Mouse (Mus musculus): ENCODE measurements around the gene Il17re. TPM values are rescaled to one million over a fixed set of nuclear protein-coding genes. Genes with fewer than 3 reads are reported as not detected.

The Il17re gene
- total and polyA plus RNA-seq, 3 experiments = 0.55 to 1.9 (median 1.1) TPM

DNA sequence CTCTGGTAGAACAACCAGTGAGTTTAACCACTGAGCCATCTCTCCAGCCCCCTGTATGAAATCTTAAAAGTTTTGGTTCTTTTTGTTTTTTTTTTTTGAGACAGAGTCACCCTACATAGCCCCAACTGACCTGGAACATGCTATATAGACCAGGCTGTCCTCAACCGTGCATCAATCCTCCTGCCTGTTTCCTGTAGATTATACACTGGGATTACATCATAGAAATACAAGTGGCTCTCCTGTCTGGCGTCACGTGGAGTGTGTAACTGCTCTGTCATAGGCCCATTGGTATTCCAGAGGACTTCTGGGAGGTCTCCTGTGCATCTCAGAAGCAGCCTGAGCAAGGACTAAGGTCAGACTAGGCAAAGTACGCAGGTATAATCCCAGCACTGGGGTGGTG is 35.3 kb upstream of the Il17re start:
- TF ChIP-seq CTCF (IDR thresholded peaks at IDR 0.05) = no peak
- TF ChIP-seq POLR2A (IDR thresholded peaks at IDR 0.05; ENCODE audit: insufficient read depth, low read depth, low read length) = no peak
- no peak for TF ChIP-seq EP300 (IDR thresholded peaks at IDR 0.05; ENCODE audit: insufficient read depth, low read depth, low read length)
- H3K9ac ChIP-seq (ENCODE audit: low read depth, low read length) = no peak overlapping the region
- H3K79me2 ChIP-seq (replicated peaks; ENCODE audit: control insufficient read depth, insufficient read depth, low read length) = no peaks in the 10 kb centered on the region
- H3K27ac ChIP-seq = no peak overlapping the region
- no peaks in the 10 kb centered on the region for H3K27me3 ChIP-seq (ENCODE audit: control insufficient read depth, insufficient read depth, low read length)
- WGBS = 38% methylated on average over 4 of the region's 4 CpGs
- H3K4me1 ChIP-seq (ENCODE audit: control insufficient read depth, insufficient read depth, low read length) = peaks cover 3% of the 10 kb centered on the region; the same call in 1 of the 2 replicates
- no peaks in the 10 kb centered on the region for H3K36me3 ChIP-seq (ENCODE audit: control insufficient read depth, insufficient read depth, low read length)
- no peak for DNase-seq
- H3K4me3 ChIP-seq = no peak overlapping the region
- intact Hi-C loops (cut with DNase I) = loop anchor here (5.0 kb wide), 1 partner anchor 251 kb away; no protein-coding TSS in a partner anchor

DNA sequence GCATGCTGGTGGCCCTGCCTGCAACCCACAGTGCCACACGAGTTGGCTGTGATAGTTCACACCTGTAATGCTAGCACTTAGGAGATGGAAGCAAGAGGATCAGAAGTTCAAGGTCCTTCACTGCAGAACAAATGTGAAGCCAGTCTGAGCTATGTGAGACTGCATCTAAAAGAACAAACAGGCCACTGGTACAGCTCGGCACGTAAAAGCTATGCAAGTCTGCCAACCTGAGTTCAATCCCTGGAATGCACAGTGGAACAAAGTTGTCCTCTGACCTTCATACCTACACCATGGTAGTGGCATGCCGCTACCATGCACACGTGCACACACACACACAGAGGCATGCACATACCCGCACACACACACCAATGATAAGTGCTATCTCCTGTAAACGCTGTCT is 34.1 kb upstream of the Il17re start:
- Histone ChIP-seq H3K79me2 (replicated peaks; ENCODE audit: control insufficient read depth, insufficient read depth, low read length) (no peaks in the 10 kb centered on the region), H3K27me3 (ENCODE audit: control insufficient read depth, insufficient read depth, low read length) (no peaks in the 10 kb centered on the region), H3K4me1 (ENCODE audit: control insufficient read depth, insufficient read depth, low read length) (no peaks in the 10 kb centered on the region), H3K9ac (ENCODE audit: low read depth, low read length) (no peak overlapping the region), H3K36me3 (ENCODE audit: control insufficient read depth, insufficient read depth, low read length) (no peaks in the 10 kb centered on the region), H3K4me3 (no peak overlapping the region), H3K27ac (no peak overlapping the region)
- intact Hi-C loops (cut with DNase I) = loop anchor here (5.0 kb wide), 1 partner anchor 252 kb away; no protein-coding TSS in a partner anchor
- 79% methylated on average over 7 of the region's 7 CpGs for WGBS
- TF ChIP-seq POLR2A (IDR thresholded peaks at IDR 0.05; ENCODE audit: insufficient read depth, low read depth, low read length) = no peak
- TF ChIP-seq CTCF (IDR thresholded peaks at IDR 0.05) = peak; percentile 48
- no peak for TF ChIP-seq EP300 (IDR thresholded peaks at IDR 0.05; ENCODE audit: insufficient read depth, low read depth, low read length)
- DNase-seq = no peak

DNA sequence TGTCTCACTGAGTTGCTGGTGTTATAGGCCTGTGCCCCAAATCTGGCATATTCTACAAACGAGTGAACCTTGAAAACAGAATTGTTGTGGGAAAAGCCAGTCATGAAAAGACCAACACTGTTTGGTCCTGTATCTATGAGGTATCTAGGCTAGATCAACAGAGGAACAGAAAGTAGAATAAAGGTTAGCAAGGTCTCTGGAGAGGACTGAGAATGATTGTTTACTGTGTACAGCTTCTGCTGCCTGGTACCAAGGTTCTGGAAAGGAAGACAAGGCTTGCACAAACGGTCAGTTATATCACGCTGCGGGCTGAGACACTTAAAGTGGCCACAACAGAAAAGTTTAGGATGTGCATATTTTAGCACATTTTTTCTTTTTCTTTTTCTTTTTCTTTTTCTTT is 31.6 kb upstream of the Il17re start:
- Histone ChIP-seq H3K9ac (ENCODE audit: low read depth, low read length) (no peak overlapping the region), H3K79me2 (replicated peaks; ENCODE audit: control insufficient read depth, insufficient read depth, low read length) (no peaks in the 10 kb centered on the region), H3K27me3 (ENCODE audit: control insufficient read depth, insufficient read depth, low read length) (no peaks in the 10 kb centered on the region), H3K4me3 (no peak overlapping the region), H3K4me1 (ENCODE audit: control insufficient read depth, insufficient read depth, low read length) (no peaks in the 10 kb centered on the region), H3K36me3 (ENCODE audit: control insufficient read depth, insufficient read depth, low read length) (no peaks in the 10 kb centered on the region), H3K27ac (no peak overlapping the region)
- TF ChIP-seq POLR2A (IDR thresholded peaks at IDR 0.05; ENCODE audit: insufficient read depth, low read depth, low read length) (no peak), CTCF (IDR thresholded peaks at IDR 0.05) (no peak), EP300 (IDR thresholded peaks at IDR 0.05; ENCODE audit: insufficient read depth, low read depth, low read length) (no peak)
- 88% methylated on average over 4 of the region's 4 CpGs for WGBS
- DNase-seq = no peak
- intact Hi-C loops (cut with DNase I) = no loop called here

GRCm38 (mm10) chr6:113427397-113427796 is 30.9 kb upstream of the Il17re start:
- Histone ChIP-seq H3K4me3 (no peak overlapping the region), H3K4me1 (ENCODE audit: control insufficient read depth, insufficient read depth, low read length) (no peaks in the 10 kb centered on the region), H3K36me3 (ENCODE audit: control insufficient read depth, insufficient read depth, low read length) (no peaks in the 10 kb centered on the region), H3K79me2 (replicated peaks; ENCODE audit: control insufficient read depth, insufficient read depth, low read length) (no peaks in the 10 kb centered on the region), H3K9ac (ENCODE audit: low read depth, low read length) (no peak overlapping the region), H3K27ac (no peak overlapping the region), H3K27me3 (ENCODE audit: control insufficient read depth, insufficient read depth, low read length) (no peaks in the 10 kb centered on the region)
- intact Hi-C loops (cut with DNase I) = no loop called here
- DNase-seq = no peak
- WGBS = 41% methylated on average over 3 of the region's 3 CpGs
- TF ChIP-seq POLR2A (IDR thresholded peaks at IDR 0.05; ENCODE audit: insufficient read depth, low read depth, low read length) (no peak), CTCF (IDR thresholded peaks at IDR 0.05) (peak; percentile 68)

DNA sequence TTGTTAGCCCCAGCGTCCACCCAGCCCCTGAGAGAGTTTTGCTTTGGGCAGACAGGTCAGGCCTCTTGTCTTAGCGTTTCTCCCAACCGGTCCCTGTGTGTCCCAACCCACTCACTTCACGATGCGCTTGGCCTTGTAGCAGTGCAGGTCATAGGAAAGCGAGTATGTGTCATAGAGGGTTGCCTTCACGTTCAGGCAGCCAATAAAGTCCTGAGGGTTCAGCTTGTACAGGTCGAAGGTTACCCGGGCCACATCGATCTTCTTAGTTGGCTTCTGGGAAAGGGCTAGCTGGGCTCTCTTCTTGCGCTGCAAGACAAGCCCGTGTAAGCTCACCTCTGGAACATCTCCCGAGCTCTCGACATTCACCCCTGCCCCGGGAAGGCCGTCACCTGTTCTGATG is 30.3 kb upstream of the Il17re start:
- WGBS = 93% methylated on average over 16 of the region's 16 CpGs
- TF ChIP-seq EP300 (IDR thresholded peaks at IDR 0.05; ENCODE audit: insufficient read depth, low read depth, low read length) (no peak), CTCF (IDR thresholded peaks at IDR 0.05) (no peak), POLR2A (IDR thresholded peaks at IDR 0.05; ENCODE audit: insufficient read depth, low read depth, low read length) (no peak)
- intact Hi-C loops (cut with DNase I) = no loop called here
- H3K27ac ChIP-seq = no peak overlapping the region
- no peaks in the 10 kb centered on the region for H3K27me3 ChIP-seq (ENCODE audit: control insufficient read depth, insufficient read depth, low read length)
- H3K4me1 ChIP-seq (ENCODE audit: control insufficient read depth, insufficient read depth, low read length) = no peaks in the 10 kb centered on the region
- H3K9ac ChIP-seq (ENCODE audit: low read depth, low read length) = no peak overlapping the region
- H3K4me3 ChIP-seq = no peak overlapping the region
- no peak for DNase-seq
- H3K36me3 ChIP-seq (ENCODE audit: control insufficient read depth, insufficient read depth, low read length) = no peaks in the 10 kb centered on the region
- H3K79me2 ChIP-seq (replicated peaks; ENCODE audit: control insufficient read depth, insufficient read depth, low read length) = no peaks in the 10 kb centered on the region

DNA sequence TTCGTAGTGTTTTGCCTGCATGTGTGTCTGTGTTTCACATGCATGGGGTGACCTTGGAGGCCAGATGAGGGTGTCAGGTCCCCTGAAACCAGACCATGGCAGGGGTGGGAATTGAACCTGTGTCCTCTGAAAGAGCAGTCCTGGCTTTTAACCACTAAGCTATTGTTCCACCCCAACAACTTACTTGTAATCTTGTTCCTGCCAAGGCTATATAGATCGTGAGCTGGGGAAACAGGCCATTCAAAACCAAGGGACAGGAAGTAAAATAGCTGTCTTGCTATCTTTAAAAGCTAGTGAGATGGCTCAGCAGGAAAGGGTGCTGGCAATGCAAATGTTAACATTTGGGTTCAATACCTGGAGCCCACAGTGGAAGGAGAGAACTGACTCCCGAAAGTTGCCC is 28.3 kb upstream of the Il17re start:
- WGBS = 67% methylated on average over 3 of the region's 3 CpGs
- no peak for DNase-seq
- Histone ChIP-seq H3K4me3 (no peak overlapping the region), H3K79me2 (replicated peaks; ENCODE audit: control insufficient read depth, insufficient read depth, low read length) (no peaks in the 10 kb centered on the region), H3K4me1 (ENCODE audit: control insufficient read depth, insufficient read depth, low read length) (no peaks in the 10 kb centered on the region), H3K9ac (ENCODE audit: low read depth, low read length) (no peak overlapping the region), H3K27ac (no peak overlapping the region), H3K36me3 (ENCODE audit: control insufficient read depth, insufficient read depth, low read length) (no peaks in the 10 kb centered on the region), H3K27me3 (ENCODE audit: control insufficient read depth, insufficient read depth, low read length) (no peaks in the 10 kb centered on the region)
- no peak for TF ChIP-seq CTCF (IDR thresholded peaks at IDR 0.05)
- no peak for TF ChIP-seq EP300 (IDR thresholded peaks at IDR 0.05; ENCODE audit: insufficient read depth, low read depth, low read length)
- no peak for TF ChIP-seq POLR2A (IDR thresholded peaks at IDR 0.05; ENCODE audit: insufficient read depth, low read depth, low read length)
- intact Hi-C loops (cut with DNase I) = no loop called here

All from heart, adult 2 months (tissue).